Mouse (Mus musculus) CD4-positive, CD25-positive, alpha-beta regulatory T cell, adult 2 months (primary cell): Measurements from ENCODE around the gene Mtch1.

ENCODE experiments used
- DNase-seq: peaks from one replicate; pipeline ENCODE4 v3.0.0-alpha.2; 2012; ENCODE audit warnings: low read depth, low spot score

Mtch1 gene

GRCm38 (mm10) chr17:29310056-29310623, 37.6 kb downstream of the Mtch1 start:
- no peak for DNase-seq

- no peak for DNase-seq
These were observed 41.9 kb downstream of the Mtch1 start for GRCm38 (mm10) chr17:29305871-29306270.

DNA sequence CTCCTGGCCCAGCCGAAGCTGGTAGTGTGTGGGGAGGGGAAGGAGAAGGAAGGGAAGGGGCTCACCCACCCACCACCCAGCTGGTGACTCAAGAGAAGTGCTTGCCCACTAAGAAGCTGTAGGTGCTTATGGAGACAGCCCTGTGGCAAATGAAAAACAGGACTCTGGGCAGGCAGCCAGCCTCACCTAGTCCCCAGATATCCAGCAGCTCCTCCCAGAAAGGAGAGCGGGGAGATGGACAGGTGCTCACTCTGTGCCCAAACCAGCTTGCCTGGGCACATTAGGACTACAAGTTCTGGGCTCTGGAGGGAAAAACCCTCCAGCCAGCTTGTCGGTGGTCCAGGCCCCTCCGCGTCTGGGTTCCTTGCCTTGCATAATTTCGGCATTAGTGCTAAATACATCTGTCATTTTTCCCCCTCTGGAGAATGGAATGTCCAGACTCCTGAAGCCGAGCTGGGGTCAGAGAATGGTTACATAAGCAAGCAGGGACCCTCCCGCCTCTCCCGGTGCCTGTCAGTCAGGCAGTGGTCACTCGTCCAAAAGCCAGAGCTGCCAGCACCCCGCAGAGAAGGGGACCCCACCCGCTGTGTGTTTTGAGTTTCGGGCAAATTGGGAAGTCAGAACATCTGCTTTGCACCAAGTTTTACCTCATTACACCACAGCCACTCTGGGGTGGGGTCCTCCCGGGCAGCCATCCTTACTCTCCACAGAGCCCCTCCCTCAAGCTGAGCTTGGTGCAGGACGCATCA, 42.5 kb downstream of the Mtch1 start:
- DNase-seq = no peak

- peak; percentile 50 for DNase-seq
These were observed 43.2 kb downstream of the Mtch1 start for GRCm38 (mm10) chr17:29304376-29305057.

DNA sequence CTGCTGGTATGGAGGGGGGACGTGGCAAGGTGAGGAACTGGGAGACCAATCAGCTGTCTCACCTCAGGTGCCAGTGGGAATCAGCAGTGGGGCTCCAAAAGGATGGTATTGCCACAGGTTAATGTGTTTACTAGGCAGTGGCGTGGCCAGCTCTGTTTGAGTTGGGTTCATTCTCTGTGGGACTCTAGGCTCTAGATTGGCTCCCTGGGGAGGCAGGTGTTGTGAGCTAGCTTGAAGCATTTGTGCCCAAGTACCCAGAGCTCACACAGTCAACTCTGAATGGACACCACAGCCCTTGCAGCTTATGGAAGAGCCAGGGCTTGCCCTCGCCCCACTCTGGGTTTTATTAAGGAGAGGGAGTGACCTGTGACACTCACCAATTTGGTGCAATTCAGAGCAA, 43.9 kb downstream of the Mtch1 start:
- no peak for DNase-seq

- peak; percentile 65 for DNase-seq
These were observed 44.6 kb downstream of the Mtch1 start for GRCm38 (mm10) chr17:29303087-29303486.

- DNase-seq = peak; percentile 23
These were observed 45.6 kb downstream of the Mtch1 start for GRCm38 (mm10) chr17:29302149-29302548.

DNA sequence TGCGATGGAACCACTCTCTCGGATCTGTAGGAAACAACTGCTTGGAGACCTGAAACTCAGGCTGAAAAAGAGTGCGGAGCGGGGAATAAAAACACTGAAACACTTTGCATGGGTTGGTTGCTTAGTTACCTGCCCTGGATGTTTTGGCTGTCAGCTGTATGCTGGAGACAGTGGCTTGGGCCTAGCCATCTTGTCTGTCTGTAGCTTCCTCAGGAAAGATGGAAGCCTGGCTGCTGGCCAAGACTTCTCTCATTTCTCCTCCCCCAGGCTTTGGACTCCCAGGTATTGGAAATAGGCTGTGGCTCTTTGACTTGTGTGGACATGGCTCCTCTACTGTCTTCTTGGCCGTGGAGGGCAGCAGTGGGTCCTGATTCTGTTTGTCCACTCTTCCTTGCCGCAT, 46.3 kb downstream of the Mtch1 start:
- DNase-seq = no peak

GRCm38 (mm10) chr17:29300926-29301325, 46.8 kb downstream of the Mtch1 start:
- no peak for DNase-seq

DNA sequence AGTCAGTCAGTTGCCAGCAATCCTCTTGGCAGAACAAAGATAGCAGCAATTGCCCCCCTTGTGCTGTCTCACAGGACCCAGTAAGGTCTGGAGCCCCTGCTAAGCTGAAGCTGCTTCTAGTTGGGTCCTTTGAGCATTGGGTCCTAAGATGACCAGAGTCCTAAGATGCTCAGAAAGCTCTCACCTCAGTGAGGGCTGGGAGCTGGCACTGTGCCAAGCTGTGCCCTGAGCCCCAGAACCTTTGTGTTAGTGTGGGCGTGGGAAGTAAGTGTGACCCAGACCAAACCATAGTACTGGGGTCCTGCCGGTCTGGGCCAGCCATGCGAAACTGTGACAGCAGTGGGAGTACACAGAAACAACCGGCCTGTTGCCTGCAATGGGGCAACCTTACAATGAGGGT, 48.5 kb downstream of the Mtch1 start:
- no peak for DNase-seq

GRCm38 (mm10) chr17:29297813-29298212, 49.9 kb downstream of the Mtch1 start:
- DNase-seq = peak; percentile 30

DNA sequence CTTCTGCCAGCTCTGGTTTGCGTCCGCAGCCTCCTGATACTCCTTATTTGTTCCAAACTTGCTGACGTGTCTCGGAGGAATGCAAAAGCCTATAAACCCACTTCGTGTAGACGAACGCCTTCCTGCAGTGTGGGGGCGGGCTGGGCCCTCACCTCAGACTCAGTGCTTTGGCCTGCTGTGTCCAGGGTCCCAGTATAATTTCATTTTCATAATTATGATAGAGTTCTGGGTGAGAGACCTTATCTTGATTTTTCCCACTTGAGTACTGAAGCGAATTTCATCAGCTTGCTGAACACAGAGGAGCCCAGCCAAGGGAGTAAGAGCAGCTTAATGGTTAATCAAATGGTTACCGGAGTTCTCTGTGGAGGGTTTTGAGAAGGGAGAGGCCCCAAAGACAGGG, 50.4 kb downstream of the Mtch1 start:
- no peak for DNase-seq

DNA sequence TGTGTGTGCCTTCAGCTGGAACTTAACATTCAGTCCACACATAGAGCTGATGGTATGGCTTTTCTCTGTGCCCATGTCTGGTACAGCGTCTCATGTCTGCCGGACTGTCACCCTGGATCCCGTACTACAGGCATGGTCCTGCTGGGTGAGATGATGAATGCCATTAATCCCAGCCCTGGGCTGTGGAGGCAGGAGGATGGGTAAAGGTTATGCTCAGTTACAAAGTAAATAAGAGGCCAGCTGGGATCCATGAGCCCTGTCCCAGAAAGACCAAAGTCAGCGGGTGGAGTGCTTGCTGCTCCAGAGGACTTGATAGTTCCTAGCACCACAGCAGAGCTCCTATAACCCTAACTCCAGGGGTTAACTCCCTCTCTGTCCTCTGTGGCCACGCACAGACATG, 51.9 kb downstream of the Mtch1 start:
- no peak for DNase-seq

GRCm38 (mm10) chr17:29293807-29294605, 53.7 kb downstream of the Mtch1 start:
- DNase-seq = no peak

GRCm38 (mm10) chr17:29292996-29293395, 54.7 kb downstream of the Mtch1 start:
- no peak for DNase-seq

- no peak for DNase-seq
These were observed 55.9 kb downstream of the Mtch1 start for GRCm38 (mm10) chr17:29291793-29292192.

DNA sequence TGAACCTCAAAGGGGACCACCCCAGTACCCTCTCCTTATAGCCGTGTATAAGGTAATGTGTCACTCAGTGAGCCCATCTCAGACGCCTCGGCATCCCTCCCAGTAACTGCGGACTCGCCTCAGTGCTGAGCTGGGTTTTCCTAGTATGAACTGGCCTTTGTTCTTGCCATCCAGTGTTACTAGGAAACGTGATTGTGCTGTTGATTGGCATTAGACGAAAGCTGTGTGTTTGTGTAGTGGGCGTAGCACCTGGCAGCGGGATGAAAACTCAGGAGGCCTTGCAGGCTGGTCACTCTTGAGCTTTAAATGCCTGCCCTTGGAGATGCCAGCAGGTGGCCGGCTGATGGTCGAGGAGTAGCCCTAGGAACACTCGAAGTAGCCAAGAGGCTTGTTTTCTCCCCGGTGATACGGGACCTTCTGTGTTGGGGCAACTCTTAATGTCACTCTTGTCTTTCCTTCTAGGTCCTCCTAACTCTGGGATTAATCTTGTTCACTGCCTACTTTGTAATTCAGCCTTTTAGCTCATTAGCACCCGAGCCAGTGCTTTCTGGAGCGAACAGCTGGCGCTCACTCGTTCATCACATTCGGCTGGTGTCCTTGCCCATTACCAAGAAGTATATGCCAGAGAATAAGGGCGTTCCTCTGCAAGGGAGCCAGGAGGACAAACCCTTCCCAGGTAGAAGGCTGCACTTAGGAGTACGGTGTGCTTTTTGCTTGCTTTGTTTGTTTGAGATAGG, 65.3 kb downstream of the Mtch1 start:
- DNase-seq = no peak
